Mouse (Mus musculus) MEL (cell line): ENCODE measurements around the gene Mrrf. TPM values are rescaled to one million over a fixed set of nuclear protein-coding genes. Genes with fewer than 3 reads are reported as not detected.

Experiments
- DNase-seq: peaks from one replicate; pipeline ENCODE4 v3.0.0; 2011; ENCODE audit warnings: low read depth, low spot score
- H3K27ac ChIP-seq: 2 replicates; pipeline ENCODE4 v1.5.1; 2012; ENCODE audit warnings: low read depth, mild to moderate bottlenecking, control low read depth, low read length, moderate library complexity; ENCODE audit not compliant: control insufficient read depth
- H3K27me3 ChIP-seq, 2 experiments: fragments of 150-350 bp in 1 of 2; sonication (generic) in 1 of 2; 2 replicates each; pipeline ENCODE4 v1.6.1; 2012; ENCODE audit warnings: low read length in 2 of 2, mild to moderate bottlenecking in 2 of 2, improper control_type of control experiment in 1 of 2, moderate library complexity in 1 of 2; ENCODE audit not compliant: insufficient read depth in 2 of 2, control insufficient read depth in 1 of 2
- H3K36me3 ChIP-seq, 2 experiments: 2 replicates each; pipeline ENCODE4 v1.6.1; 2012 to 2014; ENCODE audit warnings: low read length in 2 of 2, improper control_type of control experiment in 1 of 2, inconsistent platforms in 1 of 2, mild to moderate bottlenecking in 1 of 2; ENCODE audit not compliant: insufficient read depth in 2 of 2, control insufficient read depth in 1 of 2
- H3K4me1 ChIP-seq, 2 experiments: fragments of 150-350 bp in 1 of 2; sonication (generic) in 1 of 2; 2 replicates each; pipeline ENCODE4 v1.6.1; 2012; ENCODE audit warnings: low read length in 2 of 2, improper control_type of control experiment in 1 of 2, mild to moderate bottlenecking in 1 of 2; ENCODE audit not compliant: insufficient read depth in 2 of 2, control insufficient read depth in 1 of 2
- H3K4me3 ChIP-seq, 2 experiments: fragments of 150-350 bp in 1 of 2; sonication (generic) in 1 of 2; 2 replicates each; pipeline ENCODE4 v1.5.1; 2012; ENCODE audit warnings: low read depth in 2 of 2, low read length in 2 of 2, mild to moderate bottlenecking in 2 of 2, moderate library complexity in 2 of 2, control low read depth in 1 of 2, improper control_type of control experiment in 1 of 2; ENCODE audit not compliant: control insufficient read depth in 1 of 2, insufficient read depth in 1 of 2
- H3K79me2 ChIP-seq: 2 replicates; pipeline ENCODE4 v1.6.1; 2012; ENCODE audit warnings: mild to moderate bottlenecking, low read length, moderate library complexity; ENCODE audit not compliant: control insufficient read depth, poor library complexity, insufficient read depth
- H3K9ac ChIP-seq: 2 replicates; pipeline ENCODE4 v1.6.1; 2012; ENCODE audit warnings: low read depth, mild to moderate bottlenecking, control low read depth, low read length, moderate library complexity; ENCODE audit not compliant: control insufficient read depth, poor library complexity, severe bottlenecking
- H3K9me3 ChIP-seq: fragments of 150-350 bp; sonication (generic); replicated peaks from 2 replicates; pipeline ENCODE4 v1.6.1; 2012; ENCODE audit warnings: mild to moderate bottlenecking, low read length, improper control_type of control experiment, moderate library complexity; ENCODE audit not compliant: insufficient read depth
- CHD1 ChIP-seq: IDR thresholded peaks from 2 replicates; pipeline ENCODE4 v1.6.1; 2012; ENCODE audit warnings: low read depth, mild to moderate bottlenecking, inconsistent platforms, low read length, improper control_type of control experiment
- ELF1 ChIP-seq: IDR thresholded peaks from 2 replicates; pipeline ENCODE4 v1.6.1; 2014; ENCODE audit warnings: low read depth, mild to moderate bottlenecking, inconsistent platforms, low read length, improper control_type of control experiment, moderate library complexity
- EP300 ChIP-seq, 2 experiments: IDR thresholded peaks; 2 replicates each; pipeline ENCODE4 v1.6.1; 2011; ENCODE audit warnings: improper control_type of control experiment in 2 of 2, low read length in 2 of 2, low read depth in 1 of 2, mild to moderate bottlenecking in 1 of 2
- ETS1 ChIP-seq: IDR thresholded peaks from 2 replicates; pipeline ENCODE4 v1.6.1; 2012; ENCODE audit warnings: low read depth, mild to moderate bottlenecking, inconsistent platforms, low read length, improper control_type of control experiment, moderate library complexity
- HCFC1 ChIP-seq: IDR thresholded peaks from 2 replicates; pipeline ENCODE4 v1.6.1; 2012; ENCODE audit warnings: low read depth, mild to moderate bottlenecking, inconsistent platforms, low read length, improper control_type of control experiment, moderate library complexity
- KAT2A ChIP-seq: conservative IDR thresholded peaks from 2 replicates; pipeline ENCODE4 v1.6.1; 2012; ENCODE audit warnings: low read depth, low read length, improper control_type of control experiment, inconsistent platforms
- MAFK ChIP-seq: IDR thresholded peaks from 2 replicates; pipeline ENCODE4 v1.6.1; 2011; ENCODE audit warnings: low read depth, mild to moderate bottlenecking, low read length, improper control_type of control experiment, borderline replicate concordance
- MAX ChIP-seq: IDR thresholded peaks from 2 replicates; pipeline ENCODE4 v1.6.1; 2011; ENCODE audit warnings: low read length, improper control_type of control experiment
- MAZ ChIP-seq: IDR thresholded peaks from 2 replicates; pipeline ENCODE4 v1.6.1; 2012; ENCODE audit warnings: low read depth, mild to moderate bottlenecking, inconsistent platforms, low read length, improper control_type of control experiment
- TBP ChIP-seq: IDR thresholded peaks from 2 replicates; pipeline ENCODE4 v1.8.0; 2011; ENCODE audit warnings: low read depth, low read length, improper control_type of control experiment
- UBTF ChIP-seq: IDR thresholded peaks from 2 replicates; pipeline ENCODE4 v1.6.1; 2012; ENCODE audit warnings: low read depth, mild to moderate bottlenecking, inconsistent platforms, low read length, improper control_type of control experiment, moderate library complexity, borderline replicate concordance; ENCODE audit not compliant: insufficient read depth
- USF1 ChIP-seq: IDR thresholded peaks from 2 replicates; pipeline ENCODE4 v1.6.1; 2014; ENCODE audit warnings: low read depth, mild to moderate bottlenecking, inconsistent platforms, low read length, improper control_type of control experiment, moderate library complexity
- ZC3H11A ChIP-seq: IDR thresholded peaks from 2 replicates; pipeline ENCODE4 v1.6.1; 2012; ENCODE audit warnings: low read depth, mild to moderate bottlenecking, inconsistent platforms, low read length, improper control_type of control experiment
- ZKSCAN1 ChIP-seq: IDR thresholded peaks from 2 replicates; pipeline ENCODE4 v1.6.1; 2012; ENCODE audit warnings: low read depth, mild to moderate bottlenecking, inconsistent platforms, low read length, improper control_type of control experiment, moderate library complexity
- ZNF384 ChIP-seq: IDR thresholded peaks from 2 replicates; pipeline ENCODE4 v1.6.1; 2012; ENCODE audit warnings: low read depth, mild to moderate bottlenecking, inconsistent platforms, low read length, improper control_type of control experiment
- polyA plus RNA-seq, 2 experiments: library from polyadenylated mRNA; stranded (reverse) in 1 of 2; unstranded in 1 of 2; fragments of >175 nt in 1 of 2; fragments of >200 nt in 1 of 2; gene quantifications; 2 replicates each; pipeline versions ENCODE4 v1.2.1 to v1.2.4; 2012; ENCODE audit warnings: low replicate concordance in 2 of 2, low read depth in 1 of 2; ENCODE audit not compliant: insufficient read length in 2 of 2, insufficient read depth in 1 of 2, missing spikeins in 1 of 2
- total RNA-seq: library from RNA; depleted of rRNA; stranded (reverse); fragments of 300-350 nt; gene quantifications from 2 replicates; pipeline ENCODE4 v1.2.3, GENCODE M21; 2012

The Mrrf gene
- total and polyA plus RNA-seq, 3 experiments, result 28.0 to 31.2 TPM; not detected in 1

DNA sequence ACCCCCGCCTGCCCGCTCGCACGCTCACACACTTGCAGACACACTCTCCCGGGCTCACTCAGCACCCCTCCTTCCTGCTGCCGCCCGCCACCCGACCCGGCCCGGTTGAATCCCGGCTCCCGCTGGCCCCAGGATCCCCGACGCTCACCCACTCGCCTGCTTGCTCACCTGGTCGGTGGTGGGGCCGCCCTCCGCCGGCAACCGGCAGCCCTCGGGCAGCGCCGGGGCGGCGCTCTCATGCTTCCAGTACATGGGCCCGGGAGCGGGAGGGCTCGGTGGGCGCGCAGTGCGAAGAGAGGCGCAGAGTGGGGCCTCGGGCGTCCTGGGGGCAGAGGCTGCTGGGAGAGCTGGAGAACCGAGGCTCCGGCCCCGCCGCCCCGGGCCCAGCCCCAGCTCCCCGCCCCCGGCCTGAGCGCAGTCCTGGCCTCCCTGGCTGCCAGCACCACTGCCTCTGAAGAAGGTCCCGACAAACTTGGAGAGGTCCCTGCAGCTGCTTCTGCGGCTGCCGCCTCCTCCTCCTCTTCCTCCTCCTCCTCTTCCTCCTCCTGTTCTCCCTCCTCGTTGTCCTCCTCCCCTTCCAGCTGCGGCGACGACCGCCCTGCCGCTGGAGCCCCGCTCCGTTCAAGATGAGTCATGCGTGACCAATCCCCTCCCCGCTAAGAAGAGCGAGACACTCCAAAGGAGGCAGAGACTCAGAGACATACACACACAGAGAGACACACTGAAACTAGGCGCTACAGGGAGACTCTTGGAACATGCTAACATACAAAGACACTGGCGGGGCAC, 31.0 kb upstream of the Mrrf start, which contains the start of gene Lhx6:
Lhx6 (minus strand) TSS at position 453 of the 786 bp plus-strand sequence.
- no peaks in the 10 kb centered on the region for H3K79me2 ChIP-seq
- no peaks in the 10 kb centered on the region; a peak in 2 of 4 replicates for H3K27me3 ChIP-seq
- no peaks in the 10 kb centered on the region for H3K9me3 ChIP-seq
- H3K4me3 ChIP-seq, result no peak within 1 kb of the TSS
- H3K36me3 ChIP-seq, result no peaks in the 10 kb centered on the region
- TF ChIP-seq KAT2A, result no peak
- H3K4me1 ChIP-seq, result no peaks in the 10 kb centered on the region
- no peak for DNase-seq
- no peak within 1 kb of the TSS for H3K27ac ChIP-seq
- H3K9ac ChIP-seq, result no peak within 1 kb of the TSS

- Histone ChIP-seq H3K27ac (no peak overlapping the region), H3K79me2 (no peaks in the 10 kb centered on the region), H3K36me3 (no peaks in the 10 kb centered on the region), H3K4me1 (no peaks in the 10 kb centered on the region), H3K4me3 (no peak overlapping the region), H3K9me3 (no peaks in the 10 kb centered on the region), H3K9ac (no peak overlapping the region), H3K27me3 (no peaks in the 10 kb centered on the region)
- TF ChIP-seq USF1 (no peak), MAZ (no peak), ETS1 (no peak), ELF1 (no peak), TBP (no peak), CHD1 (no peak), ZNF384 (no peak), MAX (no peak), MAFK (no peak), UBTF (no peak), ZC3H11A (no peak), HCFC1 (no peak), ZKSCAN1 (no peak), EP300 (IDR thresholded peaks at IDR 0.05; ENCODE audit: low read depth in 1 of 2, low read length in 2 of 2) (no peak)
- no peak for DNase-seq
These were observed 27.6 kb upstream of the Mrrf start for GRCm38 (mm10) chr2:36108615-36109014.
